Mouse (Mus musculus): ENCODE measurements at regions not wholly inside any gene's neighbourhood (a gene's known extent, or its start where the extent isn't known, plus 50 kb on each side); places are given as distances from the start of the nearest gene placed in this dataset.
A peak's percentile ranks its signal among the peaks of the same experiment; 100 is the strongest.
"Not testable (repeated sequence)": the region's sequence is repeated elsewhere in the genome, so short reads cannot be mapped to it uniquely, and the experiment has no call there.

GRCm38 (mm10) chr12:77852595-77853577 is 341.2 kb upstream of the Gm6657 start:
- DNase-seq (ENCODE audit: low spot score in 2 of 2), result no peak

- no peak for DNase-seq (ENCODE audit: low spot score in 2 of 2)
Observed at GRCm38 (mm10) chr12:77854281-77855075, 339.6 kb upstream of the Gm6657 start.

GRCm38 (mm10) chr12:77855796-77856195 is 338.2 kb upstream of the Gm6657 start:
- DNase-seq (ENCODE audit: low spot score in 2 of 2), result no peak

- no peak for DNase-seq (ENCODE audit: low spot score in 2 of 2)
Observed at GRCm38 (mm10) chr12:77857281-77857680, 336.8 kb upstream of the Gm6657 start.

GRCm38 (mm10) chr12:77860769-77861557 is 333.1 kb upstream of the Gm6657 start:
- no peak for DNase-seq (ENCODE audit: low spot score in 2 of 2)

- no peak for DNase-seq (ENCODE audit: low spot score in 2 of 2)
Observed at GRCm38 (mm10) chr12:77867947-77868495, 326.0 kb upstream of the Gm6657 start.

- no peak for DNase-seq (ENCODE audit: low spot score in 2 of 2)
Observed at GRCm38 (mm10) chr12:77869296-77869695, 324.7 kb upstream of the Gm6657 start.

GRCm38 (mm10) chr12:77887335-77887734 is 306.7 kb upstream of the Gm6657 start:
- DNase-seq (ENCODE audit: low spot score in 2 of 2), result no peak

- DNase-seq (ENCODE audit: low spot score in 2 of 2), result no peak
Observed at GRCm38 (mm10) chr12:77891452-77891851, 302.6 kb upstream of the Gm6657 start.

GRCm38 (mm10) chr12:77894238-77894637 is 299.8 kb upstream of the Gm6657 start:
- no peak for DNase-seq (ENCODE audit: low spot score in 2 of 2)

GRCm38 (mm10) chr12:77895508-77895907 is 298.5 kb upstream of the Gm6657 start:
- DNase-seq (ENCODE audit: low spot score in 2 of 2), result no peak

- DNase-seq (ENCODE audit: low spot score in 2 of 2), result not testable (repeated sequence)
Observed at GRCm38 (mm10) chr12:77898974-77899373, 295.1 kb upstream of the Gm6657 start.

- DNase-seq (ENCODE audit: low spot score in 2 of 2), result no peak
Observed at GRCm38 (mm10) chr12:77901254-77901653, 292.8 kb upstream of the Gm6657 start.

- DNase-seq (ENCODE audit: low spot score in 2 of 2), result no peak
Observed at GRCm38 (mm10) chr12:77912863-77913554, 281.0 kb upstream of the Gm6657 start.

- DNase-seq (ENCODE audit: low spot score in 2 of 2), result no peak
Observed at GRCm38 (mm10) chr12:77928729-77929128, 265.3 kb upstream of the Gm6657 start.

- DNase-seq (ENCODE audit: low spot score in 2 of 2), result no peak
Observed at GRCm38 (mm10) chr12:77929571-77929970, 264.5 kb upstream of the Gm6657 start.

- DNase-seq (ENCODE audit: low spot score in 2 of 2), result no peak
Observed at GRCm38 (mm10) chr12:77943960-77944359, 250.1 kb upstream of the Gm6657 start.

GRCm38 (mm10) chr12:77949474-77950017 is 244.5 kb upstream of the Gm6657 start:
- DNase-seq (ENCODE audit: low spot score in 2 of 2), result peak; percentile 22 to 52

GRCm38 (mm10) chr12:77952492-77952891 is 241.6 kb upstream of the Gm6657 start:
- no peak for DNase-seq (ENCODE audit: low spot score in 2 of 2)

- DNase-seq (ENCODE audit: low spot score in 2 of 2), result no peak
Observed at GRCm38 (mm10) chr12:77962631-77963030, 231.4 kb upstream of the Gm6657 start.
